Mouse (Mus musculus) thymus, postnatal 25 days (tissue): ENCODE measurements around the gene Oca2.

Experiments
- DNase-seq: peaks from one replicate; pipeline ENCODE4 v3.0.0; 2022

Oca2 gene

GRCm38 (mm10) chr7:56239543-56239942 lies at the start of gene Oca2:
Oca2 (plus strand) TSS chr7:56239760.
- DNase-seq, result no peak

GRCm38 (mm10) chr7:56191041-56191440 lies 48.5 kb upstream of the Oca2 start:
- DNase-seq, result no peak

GRCm38 (mm10) chr7:56191661-56192060 lies 47.9 kb upstream of the Oca2 start:
- DNase-seq, result no peak

GRCm38 (mm10) chr7:56201483-56202218 lies 37.9 kb upstream of the Oca2 start:
- DNase-seq, result no peak

- no peak for DNase-seq
Measured at GRCm38 (mm10) chr7:56202843-56203242, 36.7 kb upstream of the Oca2 start.

GRCm38 (mm10) chr7:56203286-56203685 lies 36.3 kb upstream of the Oca2 start:
- no peak for DNase-seq

- DNase-seq, result no peak
Measured at GRCm38 (mm10) chr7:56204877-56205276, 34.7 kb upstream of the Oca2 start.

GRCm38 (mm10) chr7:56220811-56221210 lies 18.7 kb upstream of the Oca2 start:
- no peak for DNase-seq

GRCm38 (mm10) chr7:56235794-56236423 lies 3.7 kb upstream of the Oca2 start:
- no peak for DNase-seq

GRCm38 (mm10) chr7:56236617-56237016 lies 2.9 kb upstream of the Oca2 start:
- DNase-seq, result no peak

- DNase-seq, result no peak
Measured at GRCm38 (mm10) chr7:56254568-56254967, 15.0 kb downstream of the Oca2 start.

GRCm38 (mm10) chr7:56257875-56258441 lies 18.4 kb downstream of the Oca2 start:
- no peak for DNase-seq

GRCm38 (mm10) chr7:56277506-56277905 lies 37.9 kb downstream of the Oca2 start:
- DNase-seq, result no peak

- peak; percentile 6 for DNase-seq
Measured at GRCm38 (mm10) chr7:56291468-56292115, 52.0 kb downstream of the Oca2 start.

- DNase-seq, result no peak
Measured at GRCm38 (mm10) chr7:56304408-56304807, 64.8 kb downstream of the Oca2 start.

GRCm38 (mm10) chr7:56314358-56314757 lies 74.8 kb downstream of the Oca2 start:
- no peak for DNase-seq

GRCm38 (mm10) chr7:56315630-56316529 lies 76.3 kb downstream of the Oca2 start:
- DNase-seq, result no peak

- no peak for DNase-seq
Measured at GRCm38 (mm10) chr7:56327738-56328137, 88.2 kb downstream of the Oca2 start.

- DNase-seq, result no peak
Measured at GRCm38 (mm10) chr7:56348528-56348927, 109.0 kb downstream of the Oca2 start.

GRCm38 (mm10) chr7:56356658-56357342 lies 117.2 kb downstream of the Oca2 start:
- no peak for DNase-seq

- no peak for DNase-seq
Measured at GRCm38 (mm10) chr7:56381750-56382421, 142.3 kb downstream of the Oca2 start.
